Mouse (Mus musculus) C2C12 (cell line): ENCODE results near the gene Ifna11. TPM values are rescaled to one million over a fixed set of nuclear protein-coding genes. Genes with fewer than 3 reads are reported as not detected.
"Not testable (repeated sequence)": the region's sequence is repeated elsewhere in the genome, so short reads cannot be mapped to it uniquely, and the experiment has no call there.

Source experiments
- H3K27me3 ChIP-seq: one replicate; pipeline ENCODE4 v1.6.1; 2011; ENCODE audit not compliant: control insufficient read depth, insufficient read depth, insufficient read length
- H3K36me3 ChIP-seq: one replicate; pipeline ENCODE4 v1.6.1; 2011; ENCODE audit not compliant: control insufficient read depth, insufficient read depth
- H3K4me3 ChIP-seq: one replicate; pipeline ENCODE4 v1.5.1; 2011; ENCODE audit warnings: mild to moderate bottlenecking, control low read depth; ENCODE audit not compliant: poor library complexity, insufficient read depth, severe bottlenecking
- H3K79me2 ChIP-seq: one replicate; pipeline ENCODE4 v1.6.1; 2011; ENCODE audit not compliant: control insufficient read depth, insufficient read depth
- H3K79me3 ChIP-seq: one replicate; pipeline ENCODE4 v1.6.1; 2011; ENCODE audit warnings: low read depth, control low read depth
- H3ac ChIP-seq: one replicate; pipeline ENCODE3; 2011; ENCODE audit warnings: low read depth; ENCODE audit not compliant: control insufficient read depth, insufficient read length
- CEBPB ChIP-seq: IDR thresholded peaks from one replicate; pipeline ENCODE4 v1.6.1; 2011; ENCODE audit warnings: low read depth, mild to moderate bottlenecking, control low read depth, moderate library complexity
- CTCF ChIP-seq: IDR thresholded peaks from one replicate; pipeline ENCODE4 v1.5.1; 2011; ENCODE audit not compliant: control insufficient read depth, insufficient read depth, insufficient read length
- FOSL1 ChIP-seq: IDR thresholded peaks from one replicate; pipeline ENCODE4 v1.8.0; 2011; ENCODE audit warnings: mild to moderate bottlenecking, low read length; ENCODE audit not compliant: poor library complexity, insufficient read depth, severe bottlenecking
- MAX ChIP-seq: IDR thresholded peaks from one replicate; pipeline ENCODE4 v1.6.1; 2011; ENCODE audit warnings: mild to moderate bottlenecking, control low read depth
- MYOD1 ChIP-seq: IDR thresholded peaks from one replicate; pipeline ENCODE4 v1.6.1; 2011; ENCODE audit warnings: low read depth; ENCODE audit not compliant: control insufficient read depth, insufficient read length
- MYOG ChIP-seq: IDR thresholded peaks from one replicate; pipeline ENCODE4 v1.6.1; 2011; ENCODE audit not compliant: control insufficient read depth, insufficient read length; ENCODE audit errors: extremely low read depth
- USF1 ChIP-seq: IDR thresholded peaks from one replicate; pipeline ENCODE4 v1.6.1; 2011; ENCODE audit warnings: low read depth, mild to moderate bottlenecking, control low read depth, moderate library complexity
- polyA plus RNA-seq: library from polyadenylated mRNA; unstranded; fragments of >200 nt; fragmentation: generic; extraction: Trizol; gene quantifications from one replicate; pipeline ENCODE4 v1.2.1, GENCODE M21; 2012; ENCODE audit warnings: missing spikeins

Gene Ifna11
- polyA plus RNA-seq, 1 experiment = not detected

GRCm38 (mm10) chr4:88793936-88794675 is 25.7 kb upstream of the Ifna11 start, which contains the start of gene Gm13275:
Gene Gm13275 (plus strand): TSS chr4:88794487.
- not testable (repeated sequence) for H3K79me3 ChIP-seq, H3K4me3 ChIP-seq, H3ac ChIP-seq, H3K36me3 ChIP-seq, H3K27me3 ChIP-seq, H3K79me2 ChIP-seq

- not testable (repeated sequence) for H3K79me3 ChIP-seq, H3K36me3 ChIP-seq, H3K27me3 ChIP-seq, H3ac ChIP-seq, H3K79me2 ChIP-seq, H3K4me3 ChIP-seq
Observed at GRCm38 (mm10) chr4:88797097-88797496, 22.7 kb upstream of the Ifna11 start, which contains the start of gene Gm13279. Gene Gm13279 (plus strand): TSS chr4:88797397.

- not testable (repeated sequence) for H3K27me3 ChIP-seq, H3ac ChIP-seq, H3K4me3 ChIP-seq, H3K36me3 ChIP-seq, H3K79me3 ChIP-seq, H3K79me2 ChIP-seq
Observed at GRCm38 (mm10) chr4:88799365-88799764, 20.4 kb upstream of the Ifna11 start, which contains the start of gene Gm13285. Gene Gm13285 (plus strand): TSS chr4:88799665.

GRCm38 (mm10) chr4:88802954-88803353 is 16.8 kb upstream of the Ifna11 start, which contains the start of gene Gm13287:
Gene Gm13287 (plus strand): TSS chr4:88803254.
- H3K4me3 ChIP-seq, H3K36me3 ChIP-seq, H3ac ChIP-seq, H3K79me3 ChIP-seq, H3K27me3 ChIP-seq, H3K79me2 ChIP-seq: not testable (repeated sequence)

- H3ac ChIP-seq, H3K27me3 ChIP-seq, H3K79me3 ChIP-seq, H3K36me3 ChIP-seq, H3K79me2 ChIP-seq, H3K4me3 ChIP-seq: not testable (repeated sequence)
Observed at GRCm38 (mm10) chr4:88805231-88805630, 14.5 kb upstream of the Ifna11 start, which contains the start of gene Gm13288. Gene Gm13288 (plus strand): TSS chr4:88805531.

- not testable (repeated sequence) for H3K4me3 ChIP-seq, H3K79me2 ChIP-seq, H3ac ChIP-seq, H3K36me3 ChIP-seq, H3K27me3 ChIP-seq, H3K79me3 ChIP-seq
Observed at GRCm38 (mm10) chr4:88805761-88806160, 14.0 kb upstream of the Ifna11 start.

GRCm38 (mm10) chr4:88815928-88816327 is 3.8 kb upstream of the Ifna11 start, which contains the start of gene Ifna7:
Gene Ifna7 (plus strand): TSS chr4:88816228.
- H3K79me3 ChIP-seq = no peaks in the 10 kb centered on the region
- no peaks in the 10 kb centered on the region for H3K36me3 ChIP-seq
- peaks cover 14% of the 10 kb centered on the region for H3K27me3 ChIP-seq
- H3K4me3 ChIP-seq = no peak within 1 kb of the TSS
- no peak within 1 kb of the TSS for H3ac ChIP-seq
- TF ChIP-seq MAX (no peak), MYOD1 (no peak), FOSL1 (no peak), CTCF (no peak), MYOG (no peak), USF1 (no peak), CEBPB (no peak)
- H3K79me2 ChIP-seq = no peaks in the 10 kb centered on the region
